Mouse (Mus musculus) intestine, postnatal 0 days (tissue): ENCODE results near the gene Med17. TPM values are rescaled to one million over a fixed set of nuclear protein-coding genes. Genes with fewer than 3 reads are reported as not detected.

Experiments
- ATAC-seq: fragments of 200-750 bp; cut with Nextera tagmentation; 2 replicates; pipeline ENCODE4 v1.8.0; 2017; ENCODE audit warnings: mild to moderate bottlenecking, moderate TSS enrichment, moderate library complexity
- H3K27ac ChIP-seq: fragments of 300-500 bp; sonication (generic); 2 replicates; pipeline ENCODE4 v1.5.1; 2014; ENCODE audit warnings: mild to moderate bottlenecking, low read depth, low read length, moderate library complexity
- H3K27me3 ChIP-seq: fragments of 300-500 bp; sonication (generic); replicated peaks from 2 replicates; pipeline ENCODE4 v1.6.1; 2014; ENCODE audit warnings: low read length, mixed read lengths; ENCODE audit not compliant: control insufficient read depth, insufficient read depth
- H3K36me3 ChIP-seq: fragments of 300-500 bp; sonication (generic); 2 replicates; pipeline ENCODE4 v1.6.1; 2014; ENCODE audit warnings: mild to moderate bottlenecking, moderate library complexity; ENCODE audit not compliant: control insufficient read depth, insufficient read depth
- H3K4me1 ChIP-seq: fragments of 300-500 bp; sonication (generic); replicated peaks from 2 replicates; pipeline ENCODE4 v1.6.1; 2014; ENCODE audit warnings: antibody characterized with exemption, low read length, mixed read lengths; ENCODE audit not compliant: control insufficient read depth, insufficient read depth
- H3K4me2 ChIP-seq: fragments of 300-500 bp; sonication (generic); replicated peaks from 2 replicates; pipeline ENCODE4 v1.6.1; 2014; ENCODE audit warnings: low read depth, mild to moderate bottlenecking, moderate library complexity
- H3K4me3 ChIP-seq: fragments of 300-500 bp; sonication (generic); 2 replicates; pipeline ENCODE4 v1.5.1; 2014; ENCODE audit warnings: low read depth, low read length
- H3K9ac ChIP-seq: fragments of 300-500 bp; sonication (generic); 2 replicates; pipeline ENCODE4 v1.6.1; 2014; ENCODE audit warnings: mild to moderate bottlenecking, low read depth, low read length
- H3K9me3 ChIP-seq: fragments of 300-500 bp; sonication (generic); 2 replicates; pipeline ENCODE4 v1.6.1; 2016; ENCODE audit warnings: mixed run types; ENCODE audit not compliant: control insufficient read depth
- CTCF ChIP-seq: sonication (generic); IDR thresholded peaks from 2 replicates; pipeline ENCODE4 v1.5.1; 2016; ENCODE audit warnings: low read depth, mild to moderate bottlenecking, control low read depth, antibody characterized with exemption, moderate library complexity
- WGBS: fragments of 180-500 bp; shearing (Covaris S2); extraction: QIAGEN DNeasy Blood & Tissue Kit; methylation state at CpG from one replicate; pipeline ENCODE4 v1.1.7; 2014; 5-methylcytosine and 5-hydroxymethylcytosine counted together
- polyA plus RNA-seq: library from polyadenylated mRNA; unstranded; fragments of >200 nt; fragmentation: Nextera tagmentation; extraction: Ambion mirVana; gene quantifications from 2 replicates; pipeline ENCODE4 v1.2.1, GENCODE M21; 2015

Gene Med17
- polyA plus RNA-seq, 1 experiment from 2014 or later: 18.1 TPM

GRCm38 (mm10) chr9:15252196-15252595, 27.5 kb downstream of the Med17 start:
- Histone ChIP-seq H3K27me3 (no peaks in the 10 kb centered on the region), H3K4me1 (peaks cover 6% of the 10 kb centered on the region), H3K4me2 (no peak overlapping the region), H3K36me3 (no peaks in the 10 kb centered on the region; the same call in 1 of the 2 replicates), H3K9me3 (no peaks in the 10 kb centered on the region), H3K27ac (no peak overlapping the region), H3K9ac (no peak overlapping the region), H3K4me3 (no peak overlapping the region)
- WGBS: 70% methylated on average over 7 of the region's 7 CpGs
- ATAC-seq: 0 out of 2 replicates have a peak, but pooled peaks have one; percentile 22
- no peak for TF ChIP-seq CTCF

GRCm38 (mm10) chr9:15250376-15250775, 29.4 kb downstream of the Med17 start:
- no peak overlapping the region for H3K9ac ChIP-seq
- no peaks in the 10 kb centered on the region for H3K36me3 ChIP-seq
- H3K4me1 ChIP-seq: peaks cover 11% of the 10 kb centered on the region
- no peak overlapping the region for H3K4me3 ChIP-seq
- no peaks in the 10 kb centered on the region for H3K27me3 ChIP-seq
- no peak for TF ChIP-seq CTCF
- no peaks in the 10 kb centered on the region for H3K9me3 ChIP-seq
- WGBS: 44% methylated on average over 7 of the region's 7 CpGs
- no peak overlapping the region for H3K27ac ChIP-seq
- ATAC-seq: no peak
- H3K4me2 ChIP-seq: no peak overlapping the region

- Histone ChIP-seq H3K27ac (peak overlapping the region; percentile 58), H3K27me3 (no peaks in the 10 kb centered on the region), H3K9me3 (no peaks in the 10 kb centered on the region), H3K4me1 (peaks cover 16% of the 10 kb centered on the region), H3K36me3 (no peaks in the 10 kb centered on the region), H3K4me2 (peak overlapping the region; percentile 37; the same call in 1 of the 2 replicates), H3K4me3 (no peak overlapping the region), H3K9ac (no peak overlapping the region)
- peak; percentile 88 for ATAC-seq
- no peak for TF ChIP-seq CTCF
- WGBS: 36% methylated on average over 14 of the region's 14 CpGs
These were observed 34.2 kb downstream of the Med17 start for GRCm38 (mm10) chr9:15245319-15246075.

GRCm38 (mm10) chr9:15242130-15242529, 37.6 kb downstream of the Med17 start:
- no peak overlapping the region for H3K27ac ChIP-seq
- no peak for ATAC-seq
- peaks cover 15% of the 10 kb centered on the region for H3K4me1 ChIP-seq
- no peak for TF ChIP-seq CTCF
- 88% methylated on average over 1 of the region's 1 CpGs for WGBS
- H3K4me2 ChIP-seq: 0 out of 2 replicates have a peak overlapping the region, but pooled peaks have one; percentile 46
- H3K36me3 ChIP-seq: no peaks in the 10 kb centered on the region
- H3K9me3 ChIP-seq: no peaks in the 10 kb centered on the region
- H3K4me3 ChIP-seq: no peak overlapping the region
- H3K9ac ChIP-seq: no peak overlapping the region
- H3K27me3 ChIP-seq: no peaks in the 10 kb centered on the region

GRCm38 (mm10) chr9:15241596-15241939, 38.2 kb downstream of the Med17 start:
- ATAC-seq: peak; percentile 46
- Histone ChIP-seq H3K4me1 (peaks cover 15% of the 10 kb centered on the region), H3K27ac (no peak overlapping the region), H3K9me3 (no peaks in the 10 kb centered on the region), H3K4me3 (no peak overlapping the region), H3K27me3 (no peaks in the 10 kb centered on the region), H3K4me2 (peak overlapping the region; percentile 46), H3K9ac (no peak overlapping the region), H3K36me3 (no peaks in the 10 kb centered on the region)
- 29% methylated on average over 9 of the region's 9 CpGs for WGBS
- peak; percentile 88 for TF ChIP-seq CTCF

GRCm38 (mm10) chr9:15240863-15241595, 38.7 kb downstream of the Med17 start:
- Histone ChIP-seq H3K9me3 (no peaks in the 10 kb centered on the region), H3K4me3 (no peak overlapping the region), H3K36me3 (no peaks in the 10 kb centered on the region), H3K27me3 (no peaks in the 10 kb centered on the region), H3K9ac (no peak overlapping the region), H3K4me1 (peaks cover 15% of the 10 kb centered on the region), H3K4me2 (no peak overlapping the region), H3K27ac (no peak overlapping the region)
- no peak for TF ChIP-seq CTCF
- WGBS: 75% methylated on average over 6 of the region's 6 CpGs
- no peak for ATAC-seq
